Mouse (Mus musculus) gastrocnemius, adult 18-20 months (tissue): ENCODE measurements at regions not wholly inside any gene's neighbourhood (a gene's known extent, or its start where the extent isn't known, plus 50 kb on each side); places are given as distances from the start of the nearest gene placed in this dataset.

ENCODE experiments used
- DNase-seq: peaks from one replicate; pipeline ENCODE4 v3.0.0; 2021; ENCODE audit warnings: low spot score

DNA sequence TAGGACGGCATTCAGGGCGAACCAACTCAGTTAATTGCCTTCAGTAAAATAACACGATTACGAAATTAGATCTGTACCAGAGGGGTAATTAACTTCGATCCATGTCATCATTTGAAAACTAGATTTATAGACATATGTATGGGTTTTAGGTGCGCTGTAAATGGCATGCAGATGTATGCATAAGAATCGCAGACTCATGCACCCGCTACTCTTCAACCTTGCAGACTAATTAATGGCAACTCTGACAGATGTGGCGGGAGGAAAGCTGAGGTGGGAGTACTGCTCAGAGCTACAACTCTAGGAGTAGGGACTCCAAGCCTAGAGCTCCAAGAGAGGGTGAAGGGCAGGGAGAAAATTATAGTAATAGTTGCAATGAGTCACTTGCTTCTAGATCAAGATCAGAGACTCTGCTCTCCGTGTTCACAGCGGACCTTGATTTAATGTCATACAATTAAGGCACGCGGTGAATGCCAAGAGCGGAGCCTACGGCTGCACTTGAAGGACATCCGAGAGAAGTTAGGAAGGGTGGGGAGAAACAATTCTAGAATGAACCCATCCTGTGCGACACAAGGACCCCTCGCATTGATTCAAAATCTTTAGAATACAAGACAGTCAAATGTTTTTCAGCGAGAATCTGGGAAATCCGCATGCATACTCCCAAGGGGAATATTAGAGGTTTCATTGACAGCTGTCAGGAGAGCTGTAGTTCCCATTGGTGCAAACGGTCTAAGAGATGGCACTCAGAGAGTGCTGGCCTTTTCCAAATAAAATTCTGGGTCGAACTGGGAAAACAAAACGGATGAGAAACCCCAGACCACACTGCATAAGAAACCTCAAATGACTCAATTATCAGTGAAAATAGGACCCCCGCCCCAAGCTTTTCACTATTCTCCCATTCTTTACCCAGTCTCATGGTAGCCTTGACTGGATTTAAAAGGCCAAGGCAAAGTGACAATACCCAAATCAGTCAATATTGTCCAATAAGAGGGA lies 152.6 kb upstream of the Cypt12 start:
- no peak for DNase-seq

DNA sequence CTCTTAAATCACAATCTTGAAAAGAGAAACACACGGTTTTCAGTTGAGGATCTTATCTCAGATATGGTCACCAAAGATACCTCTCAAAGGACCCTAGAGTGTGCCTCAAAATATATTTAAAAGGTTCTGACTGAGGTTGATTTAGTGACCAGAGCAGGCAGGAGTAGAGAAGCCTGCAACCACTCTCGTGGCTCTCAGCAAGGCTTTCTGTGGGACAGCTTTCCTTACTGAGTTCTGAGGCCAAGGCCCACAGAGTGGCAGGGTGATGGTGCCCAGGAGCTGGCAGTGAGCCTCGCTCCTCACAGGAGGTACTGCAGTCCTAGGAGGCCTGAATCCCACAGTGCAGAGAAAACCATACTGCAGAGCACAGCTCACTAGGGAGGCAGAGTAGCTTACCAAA lies 151.4 kb upstream of the Cypt12 start:
- no peak for DNase-seq

DNA sequence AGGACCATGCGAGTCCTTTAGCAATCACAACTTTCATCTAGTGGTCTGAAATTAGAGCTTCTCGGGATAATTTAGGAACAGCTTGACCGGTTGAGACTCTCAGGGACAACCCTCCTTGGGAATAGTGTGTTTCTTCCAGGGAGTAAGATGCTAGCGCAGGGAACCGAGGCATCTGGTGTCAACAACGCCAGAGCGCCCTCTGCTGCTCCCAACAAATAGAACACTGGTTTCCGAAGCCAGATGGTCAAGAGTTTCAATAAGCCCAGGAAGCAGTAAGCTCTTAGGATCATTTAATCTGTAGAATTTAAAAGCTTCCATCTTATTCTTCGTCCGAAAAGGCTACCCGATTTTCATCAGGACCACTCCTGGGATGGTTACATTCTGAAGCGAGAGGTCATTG lies 149.8 kb upstream of the Cypt12 start:
- DNase-seq: no peak

DNA sequence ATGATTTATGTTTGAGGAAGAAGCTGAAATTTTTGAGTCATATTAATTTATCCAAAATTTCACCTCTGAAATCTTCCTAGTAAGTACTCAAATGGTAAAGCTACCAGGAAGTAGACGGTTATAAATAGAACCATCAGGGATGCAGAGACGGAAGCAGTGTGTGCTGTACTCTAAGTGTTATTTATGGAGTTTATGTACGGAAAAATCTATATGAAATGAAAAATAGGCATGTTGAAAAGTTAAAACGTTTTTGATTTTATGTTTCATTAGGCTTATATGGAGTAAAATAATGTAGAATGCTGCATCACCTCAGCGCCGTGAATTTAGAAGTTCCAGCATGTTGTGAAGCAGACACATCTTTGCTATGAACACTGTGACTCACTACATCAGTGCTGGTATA lies 149.1 kb upstream of the Cypt12 start:
- no peak for DNase-seq

DNA sequence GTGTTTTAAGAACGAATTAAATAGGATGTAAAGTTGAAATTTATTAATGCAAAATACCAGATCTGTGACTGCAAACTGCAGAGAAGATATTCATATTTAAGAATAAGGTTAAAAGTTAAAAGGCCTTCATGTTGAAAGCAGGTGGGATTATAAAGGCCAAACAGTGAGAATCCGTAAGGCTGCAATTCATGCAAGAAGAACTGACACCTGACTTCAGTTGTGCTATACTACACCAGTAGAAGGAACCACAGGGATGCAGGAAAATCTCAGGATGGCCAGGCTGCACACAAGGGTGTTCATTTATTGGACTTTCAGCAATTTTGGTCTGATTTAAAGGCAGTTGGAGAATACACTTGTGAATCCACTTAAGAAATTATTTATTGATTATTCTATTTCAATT lies 147.4 kb upstream of the Cypt12 start:
- DNase-seq: no peak

DNA sequence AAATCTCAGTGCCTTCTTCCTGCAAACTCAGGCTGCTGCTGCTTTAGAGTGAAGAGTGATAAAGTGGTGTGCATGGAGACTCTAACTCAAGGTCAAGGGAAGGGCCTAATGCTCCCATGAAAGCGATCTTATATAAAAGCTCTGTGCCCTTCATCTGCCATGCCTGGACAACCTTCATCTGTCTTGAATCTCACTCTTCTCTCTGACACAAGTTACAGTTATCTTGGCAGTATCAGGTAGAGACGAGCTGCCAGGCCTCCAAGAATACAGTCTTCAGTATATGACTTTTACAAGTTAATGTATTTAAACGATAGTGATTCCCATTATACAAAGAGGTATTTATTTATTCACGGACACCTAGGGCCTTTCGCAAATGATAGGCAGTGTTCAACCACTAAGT lies 146.7 kb upstream of the Cypt12 start:
- DNase-seq: no peak

DNA sequence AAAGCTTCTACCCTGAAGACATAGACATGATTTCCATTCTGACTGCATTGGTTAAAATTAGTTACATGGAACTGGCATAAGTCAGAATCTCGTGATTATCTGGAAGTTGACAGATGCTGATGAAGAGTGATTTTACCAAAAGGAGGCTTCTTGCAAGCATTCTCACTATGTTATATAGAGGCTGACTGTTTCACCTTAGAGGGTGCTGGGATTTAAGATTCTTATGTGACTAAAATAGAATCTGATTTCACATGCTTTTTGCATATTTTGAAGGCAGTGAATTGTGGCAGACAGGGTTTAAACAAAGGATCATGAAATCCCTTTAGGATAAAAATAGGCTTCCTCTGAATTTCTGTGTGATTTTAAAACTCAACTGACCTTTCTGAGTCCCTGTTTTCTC lies 143.0 kb upstream of the Cypt12 start:
- DNase-seq: no peak

DNA sequence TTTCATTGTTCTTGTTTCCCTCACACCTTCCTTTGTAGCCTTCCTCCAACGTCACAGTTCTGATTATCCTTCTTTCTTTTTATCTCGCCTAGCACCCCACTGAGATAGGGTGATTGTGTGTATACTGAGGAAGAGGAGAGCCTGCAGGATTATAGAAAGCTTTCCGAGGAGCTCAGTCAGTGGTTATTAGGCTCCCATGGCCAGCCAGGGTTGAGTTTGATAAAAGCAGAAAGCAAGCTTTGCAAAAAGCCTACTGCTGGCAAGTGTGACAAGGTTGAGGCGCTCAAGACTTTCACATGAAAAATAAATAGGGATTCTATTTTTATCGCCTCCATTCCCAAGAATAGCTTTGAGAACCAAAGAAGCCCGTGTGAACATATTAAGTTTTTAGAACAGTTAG lies 136.9 kb upstream of the Cypt12 start:
- DNase-seq: no peak

DNA sequence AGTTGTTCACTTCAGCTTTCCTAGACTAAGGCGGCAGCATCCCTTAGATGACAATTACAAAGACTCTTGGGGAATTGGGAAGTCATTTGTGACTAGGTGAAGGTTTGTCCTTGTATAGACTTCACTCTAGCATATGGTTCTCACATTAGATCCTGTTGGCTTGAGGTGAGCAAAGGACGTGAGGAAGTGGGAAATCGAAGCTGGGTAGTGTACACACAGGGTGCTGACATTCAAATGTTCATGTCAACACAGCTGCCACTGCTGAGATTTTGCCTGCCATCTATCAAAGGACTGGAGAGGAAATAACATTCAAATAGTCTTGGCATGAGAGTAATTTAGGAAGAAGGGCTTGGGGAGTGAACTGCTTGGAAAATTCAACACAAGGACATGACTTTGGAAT lies 124.0 kb upstream of the Cypt12 start:
- DNase-seq: no peak

DNA sequence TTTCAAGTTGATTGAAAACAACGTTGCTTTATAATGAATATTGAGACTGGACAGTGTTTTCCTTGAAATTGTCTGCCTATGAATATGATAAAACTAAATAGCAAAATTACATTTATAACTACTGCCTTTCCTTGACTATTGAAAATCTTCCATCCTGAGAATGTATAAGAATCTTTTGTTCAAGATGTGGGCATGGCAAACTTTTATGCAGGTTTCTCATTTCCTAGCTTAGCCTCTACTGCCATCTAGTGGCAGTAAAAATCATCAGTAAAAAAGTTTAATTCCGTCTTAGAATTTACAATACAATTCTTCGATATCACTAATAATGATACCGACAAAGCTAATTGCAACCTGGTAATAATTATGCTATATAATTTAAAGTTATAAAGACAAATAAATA lies 123.5 kb upstream of the Cypt12 start:
- no peak for DNase-seq

DNA sequence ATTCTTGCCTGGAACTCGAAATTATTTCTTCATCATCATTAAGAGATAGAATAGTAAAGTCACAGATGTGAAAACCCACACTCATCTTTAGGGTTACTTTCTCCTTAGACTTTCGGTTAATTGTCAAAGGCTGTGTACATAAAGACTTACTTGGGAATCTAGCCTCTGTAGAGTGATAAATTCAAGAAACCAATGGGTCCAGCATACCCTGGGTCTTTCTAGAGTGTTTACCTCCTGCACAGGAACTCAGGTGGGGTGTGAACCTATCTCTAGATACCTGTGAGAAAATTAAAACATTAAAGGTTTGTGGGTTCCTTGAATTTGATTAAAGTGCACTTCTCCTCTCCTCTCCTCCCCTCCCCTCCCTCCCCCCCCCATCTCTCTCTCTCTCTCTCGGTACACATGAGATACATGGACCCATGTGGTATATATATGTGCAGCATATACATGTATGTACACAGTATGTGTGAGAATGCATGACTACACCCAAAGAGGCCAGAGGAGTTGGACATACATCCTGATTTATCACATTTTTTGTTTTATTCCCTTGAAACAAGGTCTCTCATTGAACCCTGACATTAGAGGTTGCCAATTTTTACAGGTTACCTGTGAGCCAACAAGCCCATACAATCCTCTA lies 122.8 kb upstream of the Cypt12 start:
- no peak for DNase-seq

DNA sequence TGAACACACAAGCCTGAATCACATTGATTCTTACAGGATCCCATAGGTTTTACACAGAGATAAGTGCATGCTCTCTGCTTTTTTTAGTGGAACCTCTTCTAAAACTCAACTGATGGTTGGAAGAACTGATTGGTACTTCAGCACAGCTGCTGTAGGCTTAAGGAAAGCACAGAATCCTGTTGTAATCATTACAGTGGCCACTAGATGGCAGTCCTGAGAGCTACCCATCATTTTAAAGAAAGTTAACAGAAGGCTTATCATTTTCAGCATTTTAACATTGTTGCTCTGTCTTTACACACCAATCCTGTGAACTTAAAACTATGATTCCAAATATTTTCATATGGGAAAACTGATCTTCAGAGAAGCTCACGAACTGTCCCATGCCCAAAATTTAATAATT lies 113.5 kb upstream of the Cypt12 start:
- peak; percentile 32 for DNase-seq

DNA sequence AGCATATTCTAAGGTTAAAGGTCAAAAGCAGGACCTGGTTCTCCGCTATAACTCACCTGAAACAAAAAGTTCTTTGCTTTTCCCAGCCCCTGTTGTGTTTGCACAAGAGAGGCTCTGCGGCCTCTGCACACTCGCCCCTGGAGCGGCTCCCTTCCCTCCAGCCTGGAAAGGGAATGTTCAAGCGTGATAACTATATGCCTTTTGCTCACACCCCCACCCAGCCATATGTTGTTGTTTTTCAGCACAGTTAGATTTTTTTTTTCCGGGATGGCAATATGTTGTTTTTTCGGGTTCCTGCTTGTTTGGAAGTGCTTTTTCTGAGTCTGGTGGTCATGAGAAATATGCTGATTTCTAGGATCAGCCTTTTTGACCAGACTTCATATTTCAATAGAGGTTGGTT lies 100.6 kb upstream of the Cypt12 start:
- no peak for DNase-seq

DNA sequence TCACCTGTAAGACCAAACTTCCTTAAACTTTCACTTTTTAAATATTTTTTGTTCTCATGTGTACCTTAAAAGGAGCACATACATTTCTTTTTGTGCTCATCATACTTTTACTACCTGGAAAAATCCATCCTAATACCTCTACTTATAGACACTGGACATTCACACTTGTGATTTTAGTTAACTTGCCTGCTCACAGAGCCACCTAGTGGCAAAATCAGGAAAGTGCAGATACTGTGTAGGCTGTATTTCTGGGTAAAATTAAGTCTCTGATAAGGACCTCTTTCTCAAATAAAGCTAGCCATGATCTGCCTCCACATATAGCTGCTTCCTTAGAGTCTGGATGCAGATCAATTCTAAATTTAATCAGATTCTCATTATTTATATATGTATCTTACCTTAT lies 100.0 kb upstream of the Cypt12 start:
- DNase-seq: no peak

DNA sequence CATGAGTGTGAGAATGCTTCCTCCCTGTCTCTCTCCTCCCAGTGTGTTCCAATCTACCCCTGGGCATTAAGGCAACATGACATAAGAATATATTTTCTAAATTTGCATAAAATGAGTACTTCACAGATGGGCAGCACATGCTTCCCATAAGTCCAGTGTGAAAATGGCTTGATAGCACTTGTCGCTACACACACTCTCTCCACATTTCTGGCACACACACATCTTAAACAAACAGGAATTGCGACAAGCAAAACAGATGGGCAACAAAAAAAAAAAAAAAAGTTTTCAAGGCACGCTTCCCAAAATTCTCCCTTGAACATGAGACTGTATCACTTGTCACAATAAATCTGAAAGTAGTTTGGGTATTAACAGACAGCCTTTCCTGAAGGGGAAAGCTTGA lies 85.8 kb upstream of the Cypt12 start:
- no peak for DNase-seq

DNA sequence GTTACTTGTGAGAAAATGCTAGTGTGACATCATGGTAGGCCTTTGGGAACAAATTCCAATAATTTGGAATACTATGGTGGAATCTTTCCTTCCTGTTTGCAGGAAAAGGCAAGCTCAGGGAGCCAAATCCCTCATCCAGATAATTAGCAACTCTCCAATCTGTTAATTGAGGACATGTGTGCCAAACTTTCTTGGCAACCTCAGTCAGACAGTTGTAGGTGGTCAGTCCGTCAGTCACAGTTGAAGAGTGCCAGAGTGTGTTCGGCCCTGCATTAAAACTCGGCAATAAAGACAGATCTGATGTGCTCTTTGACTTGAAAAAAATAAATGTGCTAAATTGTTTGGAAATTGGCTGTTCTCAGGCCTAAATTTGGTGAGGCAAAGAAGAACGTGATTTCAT lies 83.1 kb upstream of the Cypt12 start:
- DNase-seq: no peak

DNA sequence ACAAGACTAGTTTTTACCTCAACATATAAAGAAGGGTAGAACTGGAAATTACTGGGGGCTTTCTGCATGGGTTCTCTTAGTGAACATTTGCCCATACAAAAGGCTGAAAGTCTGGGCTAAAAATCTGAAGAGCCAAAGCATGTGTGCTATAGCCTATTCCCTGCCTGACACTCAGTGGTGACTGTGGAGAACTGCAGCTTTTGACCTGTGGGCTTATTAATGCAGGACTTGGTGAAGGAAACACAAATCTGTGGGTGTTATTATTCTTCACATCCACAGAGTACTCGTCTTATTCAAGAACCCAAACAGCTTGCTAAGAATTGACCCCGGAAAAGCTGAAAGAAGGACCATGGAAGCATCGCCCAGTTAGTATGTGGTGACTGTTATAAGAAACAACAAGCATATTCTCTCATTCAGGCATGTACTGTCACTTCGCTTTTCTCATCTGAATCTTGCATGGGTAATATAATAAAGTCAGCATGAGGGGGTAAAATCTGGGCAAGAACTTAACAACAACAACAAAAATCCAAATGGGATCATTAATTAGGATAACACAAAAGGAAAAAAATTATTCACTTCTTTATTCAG lies 77.2 kb upstream of the Cypt12 start:
- no peak for DNase-seq

DNA sequence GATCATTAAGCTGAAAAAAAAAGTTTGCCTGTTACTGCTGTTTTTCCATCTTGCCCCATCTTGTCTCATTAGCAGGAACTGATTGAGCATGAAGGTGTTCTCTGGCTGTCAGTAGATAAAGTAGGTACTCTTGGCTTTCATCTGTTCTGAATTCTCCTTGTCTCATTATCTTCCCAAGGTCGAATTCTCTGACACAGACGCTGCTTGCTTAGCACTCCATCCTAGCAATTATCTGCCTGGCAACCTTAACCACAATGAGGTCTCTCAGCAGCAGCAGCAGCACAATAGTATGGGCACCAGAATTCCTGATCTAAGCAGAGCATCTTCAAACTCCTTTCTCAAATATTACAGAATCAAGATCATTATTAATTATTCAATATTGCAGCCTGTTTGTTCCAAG lies 52.3 kb upstream of the Cypt12 start:
- no peak for DNase-seq

DNA sequence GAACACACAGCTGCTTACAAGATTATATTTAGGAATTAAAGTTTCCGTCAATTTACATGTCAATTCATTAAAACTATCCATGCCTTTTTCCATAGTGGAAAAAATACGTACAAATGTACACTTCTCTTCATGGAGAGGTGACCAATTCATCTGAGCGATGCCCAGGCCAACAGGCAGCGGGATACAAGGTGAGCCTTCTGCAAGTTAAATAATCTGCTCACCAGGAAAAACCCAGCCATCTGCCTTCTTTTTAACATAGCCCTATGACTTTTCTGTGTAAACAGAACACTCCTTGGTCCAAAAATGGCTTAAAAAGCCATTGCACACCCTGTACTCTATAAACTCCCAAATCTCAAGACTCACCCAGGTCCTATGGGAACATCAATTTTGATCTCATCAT lies 51.5 kb upstream of the Cypt12 start:
- no peak for DNase-seq
